In the genomic region with DNA sequence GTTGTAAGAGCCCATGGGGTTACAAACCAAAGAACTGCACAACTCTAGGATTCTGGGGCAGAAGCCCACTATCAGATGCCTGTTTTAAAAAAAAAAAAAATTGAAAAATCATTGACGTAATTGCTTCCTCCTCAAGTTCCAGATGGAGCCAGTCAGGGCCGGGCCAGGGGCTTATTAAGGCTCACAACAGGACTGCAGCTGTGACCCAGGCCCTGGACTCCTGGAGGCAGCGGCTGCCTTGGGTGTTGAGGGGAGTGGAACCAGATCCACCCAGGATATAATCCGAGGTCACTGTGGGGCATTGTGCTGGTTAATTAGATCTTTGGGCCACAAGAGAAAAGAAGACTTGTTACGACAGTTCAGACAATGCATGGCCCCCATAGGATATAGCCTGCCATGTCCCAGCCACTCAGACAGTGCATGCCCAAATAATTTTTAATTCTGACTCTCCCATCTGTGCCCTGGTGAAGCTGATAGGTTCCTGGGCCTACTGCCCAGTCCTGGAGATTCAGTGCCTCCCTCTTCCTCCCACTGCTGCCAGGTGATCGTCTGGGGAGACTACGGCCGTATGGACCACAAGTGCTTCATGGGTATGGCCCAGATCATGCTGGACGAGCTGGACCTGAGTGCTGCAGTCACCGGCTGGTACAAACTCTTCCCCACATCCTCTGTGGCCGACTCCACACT, we compare ENCODE assay signal across 15 mouse cellular contexts. TPM values are rescaled to one million over a fixed set of nuclear protein-coding genes. Genes with fewer than 3 reads are reported as not detected.
DNase-seq lines count a peak whose midpoint lies in the region; ATAC-seq and TF ChIP-seq lines count a peak whose summit lies in the region.
"Had no signal": no experiment of that assay in that cellular context is flagged by ENCODE, and none has a peak within 500 bp of the region (broad histone marks: within the 10 kb centered on the region; RNA-seq: fewer than 3 reads in every experiment).

No protein-coding gene starts in this region.

- WGBS in forebrain, embryonic 10.5 days, result 63% methylated on average over 11 of the region's 11 CpGs
- 60% methylated on average over 11 of the region's 11 CpGs for WGBS in forebrain, embryonic 16.5 days
- 43% methylated on average over 11 of the region's 11 CpGs for WGBS in embryonic facial prominence, embryonic 11.5 days
- WGBS in limb, embryonic 12.5 days, result 47% methylated on average over 11 of the region's 11 CpGs

- no peak overlapping the region for H3K9ac ChIP-seq in forebrain, embryonic 16.5 days (replicated peaks; ENCODE audit: low read depth, low read length)
- H3K9ac ChIP-seq in embryonic facial prominence, embryonic 11.5 days (replicated peaks; ENCODE audit: low read length), result no peak overlapping the region
- no peak overlapping the region for H3K9ac ChIP-seq in limb, embryonic 12.5 days (replicated peaks)
- H3K9ac ChIP-seq: embryonic facial prominence, embryonic 13.5 days; heart, embryonic 15.5 days; kidney, embryonic 15.5 days; liver, embryonic 14.5 days had no signal

- H3K36me3 ChIP-seq in forebrain, embryonic 10.5 days (replicated peaks), result no peaks in the 10 kb centered on the region
- H3K36me3 ChIP-seq in forebrain, embryonic 16.5 days (ENCODE audit: control insufficient read depth, insufficient read depth), result no peaks in the 10 kb centered on the region
- no peaks in the 10 kb centered on the region for H3K36me3 ChIP-seq in embryonic facial prominence, embryonic 11.5 days (replicated peaks; ENCODE audit: control insufficient read depth, insufficient read depth, low read depth, low read length)
- no peaks in the 10 kb centered on the region for H3K36me3 ChIP-seq in limb, embryonic 12.5 days
- H3K36me3 ChIP-seq: embryonic facial prominence, embryonic 13.5 days; heart, embryonic 15.5 days; kidney, embryonic 15.5 days had no signal

- no peak overlapping the region for H3K4me2 ChIP-seq in forebrain, embryonic 16.5 days (ENCODE audit: low read length)
- H3K4me2 ChIP-seq in embryonic facial prominence, embryonic 11.5 days (ENCODE audit: low read depth, low read length), result no peak overlapping the region
- no peak overlapping the region for H3K4me2 ChIP-seq in limb, embryonic 12.5 days
- H3K4me2 ChIP-seq: embryonic facial prominence, embryonic 13.5 days; heart, embryonic 15.5 days; kidney, embryonic 15.5 days had no signal

- TF ChIP-seq CTCF in brain, embryonic 14.5 days (IDR thresholded peaks at IDR 0.05; ENCODE audit: borderline replicate concordance, extremely low read depth, insufficient read depth, insufficient read length), result no peak

- H3K27me3 ChIP-seq in forebrain, embryonic 10.5 days (ENCODE audit: poor library complexity, severe bottlenecking), result no peaks in the 10 kb centered on the region
- H3K27me3 ChIP-seq in forebrain, embryonic 16.5 days (replicated peaks; ENCODE audit: control insufficient read depth, insufficient read depth, low read length), result no peaks in the 10 kb centered on the region
- H3K27me3 ChIP-seq in embryonic facial prominence, embryonic 11.5 days (ENCODE audit: control insufficient read depth, insufficient read depth, low read length), result no peaks in the 10 kb centered on the region
- peaks cover 4% of the 10 kb centered on the region; the same call in 1 of the 2 replicates for H3K27me3 ChIP-seq in limb, embryonic 12.5 days
- H3K27me3 ChIP-seq: kidney, embryonic 15.5 days had no signal

- TF ChIP-seq POLR2A in brain, embryonic 14.5 days (IDR thresholded peaks at IDR 0.05; ENCODE audit: borderline replicate concordance, extremely low read depth, insufficient read depth, insufficient read length, poor library complexity, severe bottlenecking), result no peak

- no peaks in the 10 kb centered on the region for H3K9me3 ChIP-seq in forebrain, embryonic 10.5 days
- H3K9me3 ChIP-seq in forebrain, embryonic 16.5 days (ENCODE audit: control insufficient read depth, low read length), result no peaks in the 10 kb centered on the region
- no peaks in the 10 kb centered on the region for H3K9me3 ChIP-seq in embryonic facial prominence, embryonic 11.5 days (replicated peaks; ENCODE audit: control insufficient read depth, low read length)
- H3K9me3 ChIP-seq in limb, embryonic 12.5 days, result no peaks in the 10 kb centered on the region
- H3K9me3 ChIP-seq: embryonic facial prominence, embryonic 13.5 days; heart, embryonic 15.5 days; kidney, embryonic 15.5 days; megakaryocyte, embryonic 14.5 days had no signal

- no peak for ATAC-seq in forebrain, embryonic 16.5 days
- ATAC-seq in embryonic facial prominence, embryonic 11.5 days (replicated peaks; ENCODE audit: insufficient number of reproducible peaks, low FRiP score, low TSS enrichment, low read depth), result peak; percentile 74; the same call in 1 of the 2 replicates
- 0 out of 2 replicates have a peak, but pooled peaks have one; percentile 28 for ATAC-seq in limb, embryonic 12.5 days (ENCODE audit: insufficient number of reproducible peaks, insufficient read depth, low FRiP score, low TSS enrichment, low read depth)

- no peak overlapping the region for H3K4me3 ChIP-seq in forebrain, embryonic 10.5 days
- no peak overlapping the region for H3K4me3 ChIP-seq in forebrain, embryonic 16.5 days (replicated peaks; ENCODE audit: low read length)
- no peak overlapping the region for H3K4me3 ChIP-seq in embryonic facial prominence, embryonic 11.5 days (ENCODE audit: low read depth, low read length)
- no peak overlapping the region for H3K4me3 ChIP-seq in limb, embryonic 12.5 days (replicated peaks)
- H3K4me3 ChIP-seq: embryonic facial prominence, embryonic 13.5 days; heart, embryonic 15.5 days; kidney, embryonic 15.5 days; megakaryocyte, embryonic 14.5 days had no signal

- intact Hi-C loops in gastrocnemius, postnatal 36 days (cut with DNase I), result no loop called here

- peaks cover 40% of the 10 kb centered on the region for H3K4me1 ChIP-seq in forebrain, embryonic 10.5 days
- H3K4me1 ChIP-seq in forebrain, embryonic 16.5 days (replicated peaks; ENCODE audit: control insufficient read depth, insufficient read depth, low read length), result peaks cover 1% of the 10 kb centered on the region
- peaks cover under 1% of the 10 kb centered on the region; the same call in 1 of the 2 replicates for H3K4me1 ChIP-seq in embryonic facial prominence, embryonic 11.5 days (ENCODE audit: control insufficient read depth, insufficient read depth, low read length)
- peaks cover 22% of the 10 kb centered on the region for H3K4me1 ChIP-seq in limb, embryonic 12.5 days (replicated peaks)
- H3K4me1 ChIP-seq: megakaryocyte, embryonic 14.5 days had no signal

- no peak for DNase-seq in forebrain, embryonic 10.5 days (ENCODE audit: extremely low spot score, low spot score)
- peak; percentile 68 for DNase-seq in brain, embryonic 14.5 days (ENCODE audit: low read depth)
- DNase-seq in embryonic facial prominence, embryonic 11.5 days (ENCODE audit: low spot score), result peak; percentile 78
- DNase-seq in lung, adult 18-20 months, result no peak
- no peak for DNase-seq in lung, postnatal 14 days
- no peak for DNase-seq in gastrocnemius, postnatal 36 days
- DNase-seq: adrenal gland, adult 8-10 months; thymus, postnatal 4 days had no signal

- peak overlapping the region; percentile 45 for H3K27ac ChIP-seq in forebrain, embryonic 10.5 days
- H3K27ac ChIP-seq in forebrain, embryonic 16.5 days (ENCODE audit: low read length), result no peak overlapping the region
- H3K27ac ChIP-seq in embryonic facial prominence, embryonic 11.5 days (replicated peaks; ENCODE audit: low read depth, low read length), result 0 out of 2 replicates have a peak overlapping the region, but pooled peaks have one; percentile 13
- H3K27ac ChIP-seq in limb, embryonic 12.5 days, result no peak overlapping the region
- H3K27ac ChIP-seq: embryonic facial prominence, embryonic 13.5 days; heart, embryonic 15.5 days; kidney, embryonic 15.5 days; liver, embryonic 14.5 days had no signal

RNA-seq across cellular contexts. Expression of a gene that starts 33.9 kb away (rescaled TPM):
- polyA plus RNA-seq in forebrain, embryonic 10.5 days (2016; fragmentation: Nextera tagmentation; extraction: Ambion mirVana), result 36.2 and 40.1 TPM in 2 replicates
- polyA plus RNA-seq in forebrain, embryonic 16.5 days (2015; fragmentation: Nextera tagmentation; extraction: Ambion mirVana), result 44.6 and 44.9 TPM in 2 replicates
- polyA plus RNA-seq in brain, embryonic 14.5 days (2012; rRNA removed), result 31.2 and 32.6 TPM in 2 replicates
- polyA plus RNA-seq in embryonic facial prominence, embryonic 11.5 days (2014; fragmentation: Nextera tagmentation; extraction: Ambion mirVana), result 34.6 and 37.4 TPM in 2 replicates
- 34.7 and 34.8 TPM in 2 replicates for polyA plus RNA-seq in limb, embryonic 12.5 days (2016; fragmentation: Nextera tagmentation; extraction: Ambion mirVana)
- total RNA-seq in gastrocnemius, postnatal 36 days (2021), result 1 to 10 TPM; 1.4 TPM

RNA-seq across cellular contexts. Expression of a gene that starts 36.3 kb away (rescaled TPM):
- polyA plus RNA-seq in forebrain, embryonic 10.5 days (2016; fragmentation: Nextera tagmentation; extraction: Ambion mirVana), result 3.1 and 3.8 TPM in 2 replicates
- polyA plus RNA-seq in forebrain, embryonic 16.5 days (2015; fragmentation: Nextera tagmentation; extraction: Ambion mirVana), result 9.6 and 14.1 TPM in 2 replicates
- 21.8 and 39.8 TPM in 2 replicates for polyA plus RNA-seq in brain, embryonic 14.5 days (2012; rRNA removed)
- 1.8 and 2.4 TPM in 2 replicates for polyA plus RNA-seq in embryonic facial prominence, embryonic 11.5 days (2014; fragmentation: Nextera tagmentation; extraction: Ambion mirVana)
- 0.35 and 0.98 TPM in 2 replicates for polyA plus RNA-seq in limb, embryonic 12.5 days (2016; fragmentation: Nextera tagmentation; extraction: Ambion mirVana)
- total RNA-seq in gastrocnemius, postnatal 36 days (2021), result under 1 TPM in 1 of 2 experiments, not detected in 1; 0.05 TPM

RNA-seq across cellular contexts. Expression of a gene that starts 59.5 kb away (rescaled TPM):
- polyA plus RNA-seq in forebrain, embryonic 10.5 days (2016; fragmentation: Nextera tagmentation; extraction: Ambion mirVana), result 128 and 131 TPM in 2 replicates
- polyA plus RNA-seq in forebrain, embryonic 16.5 days (2015; fragmentation: Nextera tagmentation; extraction: Ambion mirVana), result 96.5 and 107 TPM in 2 replicates
- polyA plus RNA-seq in brain, embryonic 14.5 days (2012; rRNA removed), result 160 and 212 TPM in 2 replicates
- 137 and 139 TPM in 2 replicates for polyA plus RNA-seq in embryonic facial prominence, embryonic 11.5 days (2014; fragmentation: Nextera tagmentation; extraction: Ambion mirVana)
- 117 and 118 TPM in 2 replicates for polyA plus RNA-seq in limb, embryonic 12.5 days (2016; fragmentation: Nextera tagmentation; extraction: Ambion mirVana)
- 10 to 100 TPM; 37.9 to 40.1 TPM for total RNA-seq in gastrocnemius, postnatal 36 days (2021)

Comparison
In these comparisons a context has a peak if more than half of its experiments do, and no peak if none do; other contexts are left out.
1. H3K27ac ChIP-seq: peak in forebrain, embryonic 10.5 days (single experiment) and embryonic facial prominence, embryonic 11.5 days (single experiment); none in forebrain, embryonic 16.5 days (single experiment) and limb, embryonic 12.5 days (single experiment).
2. DNase-seq: peak in brain, embryonic 14.5 days (single experiment) and embryonic facial prominence, embryonic 11.5 days (single experiment); none in forebrain, embryonic 10.5 days (single experiment), lung, adult 18-20 months (0 of 2), lung, postnatal 14 days (single experiment) and gastrocnemius, postnatal 36 days (0 of 2).